Mouse (Mus musculus) embryonic facial prominence, embryonic 11.5 days (tissue): ENCODE measurements around the gene Ccn1. TPM values are rescaled to one million over a fixed set of nuclear protein-coding genes. Genes with fewer than 3 reads are reported as not detected.

Experiments used
- ATAC-seq: fragments of 200-750 bp; cut with Nextera tagmentation; replicated peaks from 2 replicates; pipeline ENCODE4 v1.8.0; 2017; ENCODE audit warnings: low read depth; ENCODE audit not compliant: insufficient number of reproducible peaks, low FRiP score, low TSS enrichment
- DNase-seq: peaks from one replicate; pipeline ENCODE4 v3.0.0-alpha.2; 2015; ENCODE audit warnings: low spot score
- H3K27ac ChIP-seq: fragments of 300-500 bp; sonication (generic); replicated peaks from 2 replicates; pipeline ENCODE4 v1.5.1; 2014; ENCODE audit warnings: mild to moderate bottlenecking, low read depth, low read length, control low read depth
- H3K27me3 ChIP-seq: fragments of 300-500 bp; sonication (generic); 2 replicates; pipeline ENCODE4 v1.6.1; 2014; ENCODE audit warnings: mild to moderate bottlenecking, low read length, moderate library complexity, mixed read lengths; ENCODE audit not compliant: control insufficient read depth, insufficient read depth
- H3K36me3 ChIP-seq: fragments of 300-500 bp; sonication (generic); replicated peaks from 2 replicates; pipeline ENCODE4 v1.6.1; 2014; ENCODE audit warnings: low read depth, mild to moderate bottlenecking, low read length, moderate library complexity, mixed read lengths; ENCODE audit not compliant: control insufficient read depth, insufficient read depth
- H3K4me1 ChIP-seq: fragments of 300-500 bp; sonication (generic); 2 replicates; pipeline ENCODE4 v1.6.1; 2014; ENCODE audit warnings: low read length, mixed read lengths; ENCODE audit not compliant: control insufficient read depth, insufficient read depth
- H3K4me2 ChIP-seq: fragments of 300-500 bp; sonication (generic); 2 replicates; pipeline ENCODE4 v1.6.1; 2014; ENCODE audit warnings: low read depth, mild to moderate bottlenecking, control low read depth, low read length, moderate library complexity
- H3K4me3 ChIP-seq: fragments of 300-500 bp; sonication (generic); 2 replicates; pipeline ENCODE4 v1.5.1; 2014; ENCODE audit warnings: low read depth, low read length, control low read depth
- H3K9ac ChIP-seq: fragments of 300-500 bp; sonication (generic); replicated peaks from 2 replicates; pipeline ENCODE4 v1.6.1; 2014; ENCODE audit warnings: mild to moderate bottlenecking, control low read depth, low read length
- H3K9me3 ChIP-seq: fragments of 300-500 bp; sonication (generic); replicated peaks from 2 replicates; pipeline ENCODE4 v1.6.1; 2016; ENCODE audit warnings: mild to moderate bottlenecking, low read length, inconsistent platforms, mixed read lengths; ENCODE audit not compliant: control insufficient read depth
- WGBS: fragments of 180-500 bp; shearing (Covaris S2); extraction: QIAGEN DNeasy Blood & Tissue Kit; methylation state at CpG from one replicate; pipeline ENCODE4 v1.1.7; 2014; 5-methylcytosine and 5-hydroxymethylcytosine counted together
- polyA plus RNA-seq: library from polyadenylated mRNA; unstranded; fragments of >200 nt; fragmentation: Nextera tagmentation; extraction: Ambion mirVana; gene quantifications from 2 replicates; pipeline ENCODE4 v1.2.1, GENCODE M21; 2014

Ccn1 gene
- polyA plus RNA-seq, 1 experiment from 2014 or later = 29.6 TPM

GRCm38 (mm10) chr3:145608320-145608719, 41.5 kb downstream of the Ccn1 start:
- ATAC-seq (no peak), DNase-seq (no peak)
- Histone ChIP-seq H3K4me1 (no peaks in the 10 kb centered on the region), H3K4me2 (no peak overlapping the region), H3K36me3 (peaks cover 3% of the 10 kb centered on the region), H3K4me3 (no peak overlapping the region), H3K9me3 (no peaks in the 10 kb centered on the region), H3K27me3 (no peaks in the 10 kb centered on the region), H3K9ac (no peak overlapping the region), H3K27ac (no peak overlapping the region)
- 90% methylated on average over 5 of the region's 5 CpGs for WGBS

- no peak overlapping the region for H3K9ac ChIP-seq
- DNase-seq (no peak), ATAC-seq (no peak)
- no peak overlapping the region for H3K4me3 ChIP-seq
- no peaks in the 10 kb centered on the region for H3K4me1 ChIP-seq
- peaks cover 3% of the 10 kb centered on the region for H3K36me3 ChIP-seq
- no peaks in the 10 kb centered on the region for H3K9me3 ChIP-seq
- H3K27ac ChIP-seq = no peak overlapping the region
- 89% methylated on average over 5 of the region's 5 CpGs for WGBS
- H3K4me2 ChIP-seq = no peak overlapping the region
- no peaks in the 10 kb centered on the region for H3K27me3 ChIP-seq
These were observed 44.2 kb downstream of the Ccn1 start for GRCm38 (mm10) chr3:145605437-145606123.

- Histone ChIP-seq H3K9me3 (no peaks in the 10 kb centered on the region), H3K27ac (no peak overlapping the region), H3K4me1 (no peaks in the 10 kb centered on the region), H3K27me3 (no peaks in the 10 kb centered on the region), H3K9ac (no peak overlapping the region), H3K4me3 (no peak overlapping the region), H3K36me3 (peaks cover 3% of the 10 kb centered on the region), H3K4me2 (no peak overlapping the region)
- DNase-seq = no peak
- no peak for ATAC-seq
- 84% methylated on average over 11 of the region's 11 CpGs for WGBS
These were observed 47.2 kb downstream of the Ccn1 start for GRCm38 (mm10) chr3:145602410-145603206.

GRCm38 (mm10) chr3:145601345-145601744, 48.4 kb downstream of the Ccn1 start:
- no peak for ATAC-seq

GRCm38 (mm10) chr3:145600801-145601200, 49.0 kb downstream of the Ccn1 start:
- 94% methylated on average over 6 of the region's 6 CpGs for WGBS
- H3K27ac ChIP-seq = no peak overlapping the region

More at GRCm38 (mm10) chr3:145601345-145601744, 48.4 kb downstream of the Ccn1 start:
- Histone ChIP-seq H3K27ac (no peak overlapping the region), H3K4me2 (no peak overlapping the region), H3K36me3 (peaks cover 3% of the 10 kb centered on the region), H3K4me1 (no peaks in the 10 kb centered on the region), H3K4me3 (no peak overlapping the region), H3K27me3 (no peaks in the 10 kb centered on the region), H3K9me3 (no peaks in the 10 kb centered on the region), H3K9ac (no peak overlapping the region)
- DNase-seq = no peak
- 57% methylated on average over 6 of the region's 6 CpGs for WGBS

GRCm38 (mm10) chr3:145599059-145599458, 50.7 kb downstream of the Ccn1 start:
- H3K9ac ChIP-seq = no peak overlapping the region
- H3K4me1 ChIP-seq = no peaks in the 10 kb centered on the region
- no peak overlapping the region for H3K4me2 ChIP-seq
- 95% methylated on average over 7 of the region's 7 CpGs for whole genome bisulfite sequencing
- peaks cover 2% of the 10 kb centered on the region for H3K36me3 ChIP-seq
- no peak for ATAC-seq
- no peak overlapping the region for H3K4me3 ChIP-seq
- no peaks in the 10 kb centered on the region for H3K27me3 ChIP-seq
- no peaks in the 10 kb centered on the region for H3K9me3 ChIP-seq
- DNase-seq = no peak
- H3K27ac ChIP-seq = no peak overlapping the region

More at GRCm38 (mm10) chr3:145600801-145601200, 49.0 kb downstream of the Ccn1 start:
- H3K4me2 ChIP-seq = no peak overlapping the region
- ATAC-seq = no peak
- H3K27me3 ChIP-seq = no peaks in the 10 kb centered on the region
- no peaks in the 10 kb centered on the region for H3K9me3 ChIP-seq
- H3K9ac ChIP-seq = no peak overlapping the region
- H3K36me3 ChIP-seq = peaks cover 3% of the 10 kb centered on the region
- no peak overlapping the region for H3K4me3 ChIP-seq
- DNase-seq = no peak
- no peaks in the 10 kb centered on the region for H3K4me1 ChIP-seq

Other genes starting within 250 kb of the Ccn1 start
- 47.2 and 47.5 TPM in 2 replicates for gene Znhit6, start 73.8 kb downstream of the Ccn1 start, polyA plus RNA-seq
- 23.7 and 28.0 TPM in 2 replicates for gene Ddah1, start 108.7 kb upstream of the Ccn1 start, polyA plus RNA-seq